Mouse (Mus musculus) heart, adult 2 months (tissue): Measurements from ENCODE around the gene Tbc1d30. TPM values are rescaled to one million over a fixed set of nuclear protein-coding genes. Genes with fewer than 3 reads are reported as not detected.

Experiments
- DNase-seq, 2 experiments: peaks; one replicate each; pipeline ENCODE4 v3.0.0; 2021
- H3K27ac ChIP-seq: fragments of 200-600 bp; 2 replicates; pipeline ENCODE4 v1.8.1; 2022
- H3K27me3 ChIP-seq: fragments of 200-500 bp; 2 replicates; pipeline ENCODE4 v1.6.1; 2012; ENCODE audit warnings: mild to moderate bottlenecking, low read length, inconsistent platforms, mixed read lengths; ENCODE audit not compliant: control insufficient read depth, insufficient read depth
- H3K36me3 ChIP-seq: fragments of 200-500 bp; 2 replicates; pipeline ENCODE4 v1.6.1; 2012; ENCODE audit warnings: low read length, inconsistent platforms; ENCODE audit not compliant: control insufficient read depth, insufficient read depth
- H3K4me1 ChIP-seq: fragments of 200-500 bp; 2 replicates; pipeline ENCODE4 v1.6.1; 2011; ENCODE audit warnings: low read length; ENCODE audit not compliant: control insufficient read depth, insufficient read depth
- H3K4me3 ChIP-seq: fragments of 200-600 bp; 2 replicates; pipeline ENCODE4 v1.8.1; 2022
- H3K79me2 ChIP-seq: fragments of 200-500 bp; replicated peaks from 2 replicates; pipeline ENCODE4 v1.6.1; 2012; ENCODE audit warnings: mild to moderate bottlenecking, inconsistent platforms, low read length, moderate library complexity, mixed read lengths; ENCODE audit not compliant: control insufficient read depth, insufficient read depth
- H3K9ac ChIP-seq: fragments of 200-500 bp; 2 replicates; pipeline ENCODE4 v1.6.1; 2012; ENCODE audit warnings: low read depth, mild to moderate bottlenecking, control low read depth, inconsistent platforms, low read length, mixed read lengths
- CTCF ChIP-seq: fragments of 200-600 bp; IDR thresholded peaks from 2 replicates; pipeline ENCODE4 v1.8.1; 2022; ENCODE audit warnings: antibody characterized with exemption, mild to moderate bottlenecking, moderate library complexity
- EP300 ChIP-seq: fragments of 200-500 bp; IDR thresholded peaks from 2 replicates; pipeline ENCODE4 v1.6.1; 2011; ENCODE audit warnings: low read depth, low read length, control low read depth; ENCODE audit not compliant: insufficient read depth
- POLR2A ChIP-seq: fragments of 200-500 bp; IDR thresholded peaks from 2 replicates; pipeline ENCODE4 v1.6.1; 2011; ENCODE audit warnings: mild to moderate bottlenecking, low read depth, low read length, control low read depth; ENCODE audit not compliant: insufficient read depth
- WGBS: fragments of 180-500 bp; shearing (Covaris S2); methylation state at CpG from one replicate; pipeline ENCODE4 v1.1.7; 2018; 5-methylcytosine and 5-hydroxymethylcytosine counted together
- intact Hi-C: fragments of 180-260 bp; cut with DNase I; formaldehyde crosslinking; loops from one replicate; pipeline ENCODE4 v1.15.1; 2025
- polyA plus RNA-seq: library from polyadenylated mRNA; depleted of rRNA; stranded (reverse); fragments of >200 nt; gene quantifications from 2 replicates; pipeline ENCODE4 v1.2.3, GENCODE M21; 2012
- total RNA-seq, 2 experiments: library from RNA; stranded (reverse); gene quantifications; 2 replicates each; pipeline ENCODE4 v1.2.3; 2021

Gene Tbc1d30
- total and polyA plus RNA-seq, 3 experiments: 0.61 to 1.9 (median 1.8) TPM

GRCm38 (mm10) chr10:121252781-121253180, 98.3 kb downstream of the Tbc1d30 start:
- WGBS: 72% methylated on average over 7 of the region's 7 CpGs
- DNase-seq: no peak
- H3K36me3 ChIP-seq: no peaks in the 10 kb centered on the region
- H3K27me3 ChIP-seq: no peaks in the 10 kb centered on the region
- TF ChIP-seq EP300 (no peak), POLR2A (no peak), CTCF (peak; percentile 62)
- no peak overlapping the region for H3K4me3 ChIP-seq
- no peak overlapping the region for H3K27ac ChIP-seq
- no peak overlapping the region for H3K9ac ChIP-seq
- H3K4me1 ChIP-seq: peaks cover 1% of the 10 kb centered on the region; the same call in 1 of the 2 replicates
- intact Hi-C loops: loop anchor here (10.0 kb wide), 2 partner anchors 388 to 1008 kb away; no protein-coding TSS in a partner anchor
- no peaks in the 10 kb centered on the region for H3K79me2 ChIP-seq

GRCm38 (mm10) chr10:121251191-121251590, 99.9 kb downstream of the Tbc1d30 start:
- Histone ChIP-seq H3K79me2 (no peaks in the 10 kb centered on the region), H3K4me1 (peaks cover 1% of the 10 kb centered on the region; the same call in 1 of the 2 replicates), H3K27me3 (no peaks in the 10 kb centered on the region), H3K36me3 (no peaks in the 10 kb centered on the region), H3K27ac (no peak overlapping the region), H3K9ac (no peak overlapping the region), H3K4me3 (no peak overlapping the region)
- WGBS: 45% methylated on average over 8 of the region's 8 CpGs
- peak in 1 of 2 experiments; percentile 8 for DNase-seq
- no peak for TF ChIP-seq POLR2A
- no peak for TF ChIP-seq EP300
- TF ChIP-seq CTCF: no peak
- intact Hi-C loops: loop anchor here (10.0 kb wide), 2 partner anchors 386 to 1006 kb away; no protein-coding TSS in a partner anchor

- 69% methylated on average over 4 of the region's 4 CpGs for WGBS
- no peaks in the 10 kb centered on the region for H3K79me2 ChIP-seq
- no peak overlapping the region for H3K4me3 ChIP-seq
- no peaks in the 10 kb centered on the region for H3K27me3 ChIP-seq
- H3K36me3 ChIP-seq: no peaks in the 10 kb centered on the region
- intact Hi-C loops: loop anchor here (10.0 kb wide), 2 partner anchors 385 to 1005 kb away; no protein-coding TSS in a partner anchor
- no peak for DNase-seq
- H3K9ac ChIP-seq: no peak overlapping the region
- peaks cover 1% of the 10 kb centered on the region; the same call in 1 of the 2 replicates for H3K4me1 ChIP-seq
- TF ChIP-seq POLR2A: no peak
- TF ChIP-seq CTCF: no peak
- TF ChIP-seq EP300: no peak
- H3K27ac ChIP-seq: no peak overlapping the region
Observed at GRCm38 (mm10) chr10:121249820-121250219, 101.3 kb downstream of the Tbc1d30 start.

- no peak for TF ChIP-seq CTCF
- TF ChIP-seq POLR2A: no peak
- no peak for TF ChIP-seq EP300
- H3K9ac ChIP-seq: no peak overlapping the region
- H3K4me3 ChIP-seq: no peak overlapping the region
- no peak for DNase-seq
- no peak overlapping the region for H3K27ac ChIP-seq
- H3K36me3 ChIP-seq: no peaks in the 10 kb centered on the region
- no peaks in the 10 kb centered on the region for H3K27me3 ChIP-seq
- peaks cover 1% of the 10 kb centered on the region; the same call in 1 of the 2 replicates for H3K4me1 ChIP-seq
- intact Hi-C loops: no loop called here
- no peaks in the 10 kb centered on the region for H3K79me2 ChIP-seq
- WGBS: 91% methylated on average over 11 of the region's 11 CpGs
Observed at GRCm38 (mm10) chr10:121247545-121247944, 103.5 kb downstream of the Tbc1d30 start.

DNA sequence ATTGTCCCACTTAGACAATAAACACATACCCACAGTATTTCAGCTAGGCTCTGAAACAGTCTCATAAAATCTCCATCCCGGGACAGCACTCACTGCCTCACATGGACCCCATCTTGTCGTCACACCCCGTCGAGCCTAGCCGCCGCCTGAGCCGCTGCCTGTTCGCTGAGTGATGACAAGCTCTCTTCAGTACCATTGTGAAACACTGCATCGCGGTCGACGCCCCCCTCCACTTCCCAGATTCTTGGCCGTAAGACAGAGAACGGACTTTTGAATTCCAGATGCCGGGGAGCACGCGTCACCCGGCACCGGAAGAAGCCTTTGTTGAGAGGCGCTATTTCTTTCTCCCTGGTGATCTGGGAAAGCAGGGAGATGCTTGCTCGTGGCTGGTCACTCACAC, 104.1 kb downstream of the Tbc1d30 start:
- peak; percentile 52; the same call in 1 of the 2 replicates for TF ChIP-seq EP300
- no peak for TF ChIP-seq CTCF
- TF ChIP-seq POLR2A: no peak
- H3K36me3 ChIP-seq: no peaks in the 10 kb centered on the region
- H3K27me3 ChIP-seq: no peaks in the 10 kb centered on the region
- peak; percentile 23 to 61 for DNase-seq
- H3K4me1 ChIP-seq: peaks cover 1% of the 10 kb centered on the region; the same call in 1 of the 2 replicates
- no peaks in the 10 kb centered on the region for H3K79me2 ChIP-seq
- 46% methylated on average over 21 of the region's 21 CpGs for WGBS
- no peak overlapping the region for H3K4me3 ChIP-seq
- no peak overlapping the region for H3K9ac ChIP-seq
- H3K27ac ChIP-seq: no peak overlapping the region
- intact Hi-C loops: no loop called here

- Histone ChIP-seq H3K27ac (no peak overlapping the region), H3K9ac (no peak overlapping the region)
- TF ChIP-seq EP300 (no peak), CTCF (no peak), POLR2A (no peak)
Observed at GRCm38 (mm10) chr10:121243373-121244207, 107.5 kb downstream of the Tbc1d30 start.

More at GRCm38 (mm10) chr10:121243373-121244207, 107.5 kb downstream of the Tbc1d30 start:
- Histone ChIP-seq H3K4me3 (no peak overlapping the region), H3K4me1 (no peaks in the 10 kb centered on the region), H3K79me2 (no peaks in the 10 kb centered on the region), H3K36me3 (no peaks in the 10 kb centered on the region), H3K27me3 (no peaks in the 10 kb centered on the region)
- intact Hi-C loops: no loop called here
- DNase-seq: no peak
- 84% methylated on average over 23 of the region's 23 CpGs for WGBS
